Mouse (Mus musculus) heart, embryonic 16.5 days (tissue): ENCODE results near the gene Ubn2. TPM values are rescaled to one million over a fixed set of nuclear protein-coding genes. Genes with fewer than 3 reads are reported as not detected.
"Not testable (repeated sequence)": the region's sequence is repeated elsewhere in the genome, so short reads cannot be mapped to it uniquely, and the experiment has no call there.

Experiments used
- ATAC-seq: fragments of 200-750 bp; cut with Nextera tagmentation; replicated peaks from 2 replicates; pipeline ENCODE4 v1.8.0; 2017; ENCODE audit warnings: moderate number of reproducible peaks; ENCODE audit not compliant: insufficient read depth, low FRiP score; ENCODE audit errors: extremely low read depth
- H3K27ac ChIP-seq: fragments of 300-500 bp; sonication (generic); 2 replicates; pipeline ENCODE4 v1.5.1; 2014; ENCODE audit warnings: mild to moderate bottlenecking, low read length, control low read depth, moderate library complexity
- H3K27me3 ChIP-seq: fragments of 300-500 bp; sonication (generic); 2 replicates; pipeline ENCODE4 v1.6.1; 2014; ENCODE audit warnings: low read length, mixed read lengths; ENCODE audit not compliant: control insufficient read depth, insufficient read depth
- H3K36me3 ChIP-seq: fragments of 300-500 bp; sonication (generic); 2 replicates; pipeline ENCODE4 v1.6.1; 2014; ENCODE audit not compliant: control insufficient read depth, insufficient read depth
- H3K4me1 ChIP-seq: fragments of 300-500 bp; sonication (generic); 2 replicates; pipeline ENCODE4 v1.6.1; 2014; ENCODE audit warnings: low read length, mixed read lengths; ENCODE audit not compliant: control insufficient read depth, insufficient read depth
- H3K4me2 ChIP-seq: fragments of 300-500 bp; sonication (generic); 2 replicates; pipeline ENCODE4 v1.6.1; 2014; ENCODE audit warnings: low read depth, mild to moderate bottlenecking, control low read depth, low read length
- H3K4me3 ChIP-seq: fragments of 300-500 bp; sonication (generic); 2 replicates; pipeline ENCODE4 v1.5.1; 2014; ENCODE audit warnings: mild to moderate bottlenecking, control low read depth, low read length
- H3K9ac ChIP-seq: fragments of 300-500 bp; sonication (generic); 2 replicates; pipeline ENCODE4 v1.6.1; 2014; ENCODE audit warnings: low read length, control low read depth
- H3K9me3 ChIP-seq: fragments of 300-500 bp; sonication (generic); replicated peaks from 2 replicates; pipeline ENCODE4 v1.6.1; 2016; ENCODE audit warnings: low read length; ENCODE audit not compliant: control insufficient read depth
- WGBS: fragments of 180-500 bp; shearing (Covaris S2); extraction: QIAGEN DNeasy Blood & Tissue Kit; methylation state at CpG from one replicate; pipeline ENCODE4 v1.1.7; 2014; 5-methylcytosine and 5-hydroxymethylcytosine counted together
- microRNA-seq: library from miRNA; unstranded; fragments of <30 nt; microRNA quantifications from one replicate; pipeline ENCODE4, GENCODE M21; 2017
- polyA plus RNA-seq: library from polyadenylated mRNA; unstranded; fragments of >200 nt; fragmentation: Nextera tagmentation; extraction: Ambion mirVana; gene quantifications from 2 replicates; pipeline ENCODE4 v1.2.1, GENCODE M21; 2015

The Ubn2 gene
- polyA plus RNA-seq, 1 experiment from 2014 or later = 8.9 TPM

- H3K27ac ChIP-seq, H3K9ac ChIP-seq, H3K4me2 ChIP-seq, H3K4me3 ChIP-seq, H3K27me3 ChIP-seq, H3K4me1 ChIP-seq, H3K9me3 ChIP-seq, H3K36me3 ChIP-seq, ATAC-seq: not testable (repeated sequence)
- 95% methylated on average over 7 of the region's 7 CpGs for WGBS
These were observed 114.8 kb downstream of the Ubn2 start for GRCm38 (mm10) chr6:38548595-38548994.

- not testable (repeated sequence) for H3K9me3 ChIP-seq, H3K27me3 ChIP-seq, H3K36me3 ChIP-seq, ATAC-seq
- Histone ChIP-seq H3K9ac (peak overlapping the region; percentile 95), H3K4me1 (peaks cover 14% of the 10 kb centered on the region), H3K4me2 (peak overlapping the region; percentile 77), H3K4me3 (peak overlapping the region; percentile 88), H3K27ac (peak overlapping the region; percentile 100)
- 81% methylated on average over 6 of the region's 6 CpGs for WGBS
These were observed 116.1 kb downstream of the Ubn2 start for GRCm38 (mm10) chr6:38549840-38550239.

- Histone ChIP-seq H3K27ac (peak overlapping the region; percentile 100), H3K36me3 (no peaks in the 10 kb centered on the region), H3K9me3 (no peaks in the 10 kb centered on the region), H3K9ac (peak overlapping the region; percentile 95), H3K4me2 (peak overlapping the region; percentile 77), H3K27me3 (no peaks in the 10 kb centered on the region), H3K4me3 (peak overlapping the region; percentile 88), H3K4me1 (peaks cover 15% of the 10 kb centered on the region)
- ATAC-seq = peak; percentile 42
- WGBS = 4% methylated on average over 28 of the region's 28 CpGs
These were observed 116.7 kb downstream of the Ubn2 start for GRCm38 (mm10) chr6:38550250-38551061.

- Histone ChIP-seq H3K4me3 (peak within 1 kb of the TSS; percentile 88), H3K36me3 (no peaks in the 10 kb centered on the region), H3K27ac (peak within 1 kb of the TSS; percentile 100), H3K4me1 (peaks cover 17% of the 10 kb centered on the region), H3K27me3 (no peaks in the 10 kb centered on the region), H3K4me2 (peak within 1 kb of the TSS; percentile 77), H3K9me3 (no peaks in the 10 kb centered on the region), H3K9ac (peak within 1 kb of the TSS; percentile 95)
- ATAC-seq = peak; percentile 90
- under 1% methylated on average over 65 of the region's 98 CpGs for WGBS
These were observed 117.6 kb downstream of the Ubn2 start, which contains the start of gene Luc7l2 for GRCm38 (mm10) chr6:38551062-38551988. Gene Luc7l2, plus strand, starts transcription at chr6:38551334.

GRCm38 (mm10) chr6:38551989-38552635, 118.4 kb downstream of the Ubn2 start:
- Histone ChIP-seq H3K36me3 (no peaks in the 10 kb centered on the region), H3K9ac (peak overlapping the region; percentile 86), H3K9me3 (no peaks in the 10 kb centered on the region), H3K4me3 (peak overlapping the region; percentile 88), H3K27me3 (no peaks in the 10 kb centered on the region), H3K27ac (peak overlapping the region; percentile 99), H3K4me2 (peak overlapping the region; percentile 61), H3K4me1 (peaks cover 17% of the 10 kb centered on the region)
- peak; percentile 91 for ATAC-seq
- under 1% methylated on average over 32 of the region's 32 CpGs for WGBS

- peak overlapping the region; percentile 86 for H3K9ac ChIP-seq
- H3K4me3 ChIP-seq = peak overlapping the region; percentile 88
- 18% methylated on average over 5 of the region's 5 CpGs for WGBS
- peak overlapping the region; percentile 61 for H3K4me2 ChIP-seq
- no peaks in the 10 kb centered on the region for H3K27me3 ChIP-seq
- ATAC-seq = no peak
- H3K4me1 ChIP-seq = peaks cover 18% of the 10 kb centered on the region
- H3K36me3 ChIP-seq = 0 out of 2 replicates have a peak, but pooled peaks cover 2% of the 10 kb centered on the region
- no peak overlapping the region for H3K27ac ChIP-seq
- no peaks in the 10 kb centered on the region for H3K9me3 ChIP-seq
These were observed 118.9 kb downstream of the Ubn2 start for GRCm38 (mm10) chr6:38552636-38553000.

Small RNA genes within 50 kb of the gene (microRNA-seq; reads per million reads assigned to microRNA genes)
- gene Mir7670 = 0.59 reads per million

Other genes with a start within 250 kb of the Ubn2 start
- gene D630045J12Rik, start 179.9 kb upstream of the Ubn2 start, polyA plus RNA-seq = 1.3 TPM in 2 replicates
- 5.2 TPM in 2 replicates for gene Zc3hav1l, start 134.7 kb upstream of the Ubn2 start, polyA plus RNA-seq
- gene Zc3hav1, start 79.3 kb upstream of the Ubn2 start, polyA plus RNA-seq = 8.9 and 12.4 TPM in 2 replicates
- 2.6 and 2.8 TPM in 2 replicates for gene Ttc26, start 52.5 kb upstream of the Ubn2 start, polyA plus RNA-seq
- gene Fmc1, start 99.6 kb downstream of the Ubn2 start, polyA plus RNA-seq = 276 and 293 TPM in 2 replicates
- gene Luc7l2, start 117.4 kb downstream of the Ubn2 start, polyA plus RNA-seq = 28.3 and 31.9 TPM in 2 replicates
- 0.10 and 0.13 TPM in 2 replicates for gene Klrg2, start 203.3 kb downstream of the Ubn2 start, polyA plus RNA-seq
- gene Clec2l, start 229.1 kb downstream of the Ubn2 start, polyA plus RNA-seq = 0.71 and 0.87 TPM in 2 replicates